ENCODE assay signal across 8 mouse cellular contexts in the genomic region with DNA sequence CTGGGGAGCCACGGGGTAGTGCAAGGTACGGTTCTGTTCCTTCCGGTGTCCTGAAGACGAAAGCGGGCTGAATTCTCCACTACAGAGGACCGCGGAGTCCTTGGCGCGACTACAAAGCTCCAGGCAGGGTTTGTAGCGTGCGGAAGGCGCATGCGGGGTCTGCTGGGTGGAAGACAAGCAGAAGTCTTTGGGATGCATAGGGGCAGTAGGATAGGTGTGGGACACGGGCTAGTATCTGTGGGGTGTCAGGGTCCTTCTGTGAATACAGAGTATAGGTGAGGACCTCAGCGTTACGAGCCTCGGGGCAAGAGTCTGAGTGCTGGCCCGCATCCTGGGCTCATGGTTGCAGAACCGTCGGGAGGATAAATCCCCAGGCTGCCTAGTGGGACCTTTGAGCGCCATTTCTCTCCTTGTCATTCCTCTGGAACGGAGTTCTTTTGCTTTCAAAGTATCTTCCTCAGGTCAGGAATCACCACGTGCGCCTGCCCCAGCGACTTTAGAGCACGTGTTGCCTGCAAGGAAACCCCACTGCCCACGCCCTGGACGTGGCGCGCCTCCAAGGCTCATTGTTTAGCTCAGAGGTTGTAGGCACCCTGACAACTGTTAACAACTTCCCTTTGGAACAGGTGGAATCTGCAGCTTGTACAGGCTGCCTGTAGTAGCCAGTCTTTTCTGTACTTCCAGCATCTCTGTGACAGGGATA. TPM values are rescaled to one million over a fixed set of nuclear protein-coding genes. Genes with fewer than 3 reads are reported as not detected.
DNase-seq lines count a peak whose midpoint lies in the region; ATAC-seq and TF ChIP-seq lines count a peak whose summit lies in the region.

No protein-coding gene starts in this region.

- TF ChIP-seq CTCF in lung, adult 2 months (IDR thresholded peaks at IDR 0.05; ENCODE audit: insufficient read depth, low read length) = no peak

- H3K36me3 ChIP-seq in forebrain, embryonic 14.5 days (ENCODE audit: control insufficient read depth, insufficient read depth, low read length) = peaks cover 3% of the 10 kb centered on the region

- peak; percentile 33 for ATAC-seq in cerebellum, adult (ENCODE audit: insufficient number of reproducible peaks, low FRiP score, low TSS enrichment)
- ATAC-seq in forebrain, embryonic 14.5 days = peak; percentile 81

- under 1% methylated on average over 30 of the region's 30 CpGs for WGBS in forebrain, embryonic 14.5 days
- WGBS in lung, adult 2 months = 1% methylated on average over 30 of the region's 30 CpGs

- peak overlapping the region; percentile 52; the same call in 1 of the 2 replicates for H3K27ac ChIP-seq in forebrain, embryonic 14.5 days (ENCODE audit: low read depth, low read length)

- peak overlapping the region; percentile 56 for H3K4me3 ChIP-seq in forebrain, embryonic 14.5 days (ENCODE audit: low read depth, low read length)
- H3K4me3 ChIP-seq in lung, adult 2 months (replicated peaks; ENCODE audit: extremely low read depth, low read depth, low read length) = peak overlapping the region; percentile 58

- no peaks in the 10 kb centered on the region for H3K27me3 ChIP-seq in forebrain, embryonic 14.5 days (replicated peaks; ENCODE audit: control insufficient read depth, insufficient read depth, low read length)

- no peaks in the 10 kb centered on the region for H3K9me3 ChIP-seq in forebrain, embryonic 14.5 days (replicated peaks; ENCODE audit: control insufficient read depth, low read length)

- H3K4me2 ChIP-seq in forebrain, embryonic 14.5 days (ENCODE audit: low read length) = peak overlapping the region; percentile 85

- intact Hi-C loops in heart, postnatal 25 days (cut with DNase I) = loop anchor here (5.0 kb wide), 1 partner anchor 71 kb away; the partner anchor contains the start of gene Pcbp3

- TF ChIP-seq POLR2A in lung, adult 2 months (IDR thresholded peaks at IDR 0.05; ENCODE audit: borderline replicate concordance, extremely low read depth, low read depth, low read length) = no peak

- H3K4me1 ChIP-seq in forebrain, embryonic 14.5 days (ENCODE audit: control insufficient read depth, insufficient read depth, low read length) = peaks cover 8% of the 10 kb centered on the region
- H3K4me1 ChIP-seq in lung, adult 2 months (ENCODE audit: control insufficient read depth, insufficient read depth, low read length) = 0 out of 2 replicates have a peak, but pooled peaks cover 6% of the 10 kb centered on the region

- H3K9ac ChIP-seq in forebrain, embryonic 14.5 days (ENCODE audit: low read length) = peak overlapping the region; percentile 77

- DNase-seq in NIH3T3 (ENCODE audit: low read depth) = peak; percentile 73
- DNase-seq in forebrain, embryonic 14.5 days (ENCODE audit: low spot score) = peak; percentile 47
- DNase-seq in heart, postnatal 25 days (ENCODE audit: low spot score) = peak; percentile 46
- DNase-seq in kidney, postnatal 4 days = peak; percentile 70 to 80
- DNase-seq in lung, adult 2 months = peak; percentile 54
- peak; percentile 20 for DNase-seq in ovary, postnatal 10 days (ENCODE audit: low spot score)
- DNase-seq in retina, embryonic 14.5 days (ENCODE audit: low spot score) = no peak

RNA-seq across cellular contexts. Expression of gene Slc19a1, which starts 1.4 kb away (rescaled TPM):
- 33.1 and 38.0 TPM in 2 replicates for polyA plus RNA-seq in forebrain, embryonic 14.5 days (2014; fragmentation: Nextera tagmentation; extraction: Ambion mirVana)
- 1 to 10 TPM; 4.5 to 6.2 TPM for total RNA-seq in heart, postnatal 25 days (2021)
- polyA plus RNA-seq in lung, adult 2 months (2012; rRNA removed) = 26.4 and 26.7 TPM in 2 replicates
